Mouse (Mus musculus): ENCODE data around the gene Miga1.

DNA sequence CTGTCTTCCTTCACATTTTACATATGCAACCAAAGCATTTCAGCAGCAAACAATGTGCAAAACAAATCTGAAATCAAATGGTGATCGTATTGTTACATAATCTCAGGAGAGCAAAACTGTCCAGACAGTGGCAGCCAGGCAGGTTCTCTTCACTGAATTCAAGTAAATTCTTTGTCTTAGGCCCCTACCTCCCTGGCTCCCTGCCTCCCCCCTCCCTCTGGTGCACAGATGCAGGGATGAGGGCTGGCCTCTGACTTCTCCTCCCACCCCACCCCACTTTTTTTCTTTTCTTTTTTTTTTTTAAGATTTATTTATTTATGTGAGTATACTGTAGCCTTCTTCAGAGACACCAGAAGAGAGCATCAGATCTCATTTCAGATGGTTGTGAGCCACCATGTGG is 79.8 kb downstream of the Miga1 start:
- TF ChIP-seq ZNF384 (IDR thresholded peaks at IDR 0.05; ENCODE audit: low read depth, low read length) = no peak
- TF ChIP-seq CHD2 (IDR thresholded peaks at IDR 0.05; ENCODE audit: low read depth, low read length) = no peak
- TF ChIP-seq ZC3H11A (IDR thresholded peaks at IDR 0.05; ENCODE audit: borderline replicate concordance, low read depth, low read length) = no peak
- TF ChIP-seq HCFC1 (IDR thresholded peaks at IDR 0.05; ENCODE audit: borderline replicate concordance, insufficient read depth, low read length) = no peak
- TF ChIP-seq MAFK (IDR thresholded peaks at IDR 0.05; ENCODE audit: insufficient read depth, low read depth, low read length) = no peak

Measured in ES-E14 (cell line).